Mouse (Mus musculus) ES-Bruce4 (cell line): Measurements from ENCODE around the gene Slc23a2.

Experiments used
- CTCF ChIP-seq: IDR thresholded peaks from one replicate; pipeline ENCODE4 v1.8.1; 2011; ENCODE audit warnings: low read depth, low read length
- EP300 ChIP-seq: IDR thresholded peaks from 2 replicates; pipeline ENCODE4 v1.6.1; 2011; ENCODE audit warnings: low read depth, low read length; ENCODE audit not compliant: insufficient read depth
- POLR2A ChIP-seq: IDR thresholded peaks from one replicate; pipeline ENCODE4 v1.8.1; 2011; ENCODE audit warnings: low read length; ENCODE audit not compliant: insufficient read depth

DNA sequence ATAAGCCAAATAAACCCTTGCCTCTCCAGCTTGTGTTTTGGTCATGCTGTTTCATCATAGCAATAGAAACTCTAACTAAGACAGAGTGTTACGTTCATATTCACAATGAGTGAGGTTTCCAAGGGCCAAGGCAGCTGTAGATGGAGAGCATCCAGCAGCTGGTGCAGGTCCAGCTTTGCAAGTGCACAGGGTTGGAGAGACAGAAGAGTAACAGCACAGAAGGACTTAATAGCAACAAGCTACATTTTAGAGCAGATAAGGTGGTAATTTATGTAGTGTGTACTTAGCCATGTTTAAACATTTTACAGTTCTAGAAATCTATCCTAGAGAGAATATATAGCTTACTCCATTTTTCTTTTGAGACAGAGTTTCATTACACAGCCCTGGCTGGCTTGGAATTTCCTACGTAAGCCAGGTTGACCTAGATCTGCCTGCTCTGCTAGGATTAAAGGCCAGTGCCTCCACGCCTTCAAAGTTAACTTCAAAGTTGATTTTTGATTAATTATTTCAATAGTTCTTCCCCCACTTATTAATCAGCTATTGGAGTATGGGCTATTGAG is 31.5 kb upstream of the Slc23a2 start:
- TF ChIP-seq CTCF (no peak), POLR2A (no peak), EP300 (no peak)
